Mouse (Mus musculus) brain, adult 2 months (tissue): ENCODE measurements around the gene Slc16a7.
A peak's percentile ranks its signal among the peaks of the same experiment; 100 is the strongest.

Experiments used
- DNase-seq: peaks from one replicate; pipeline ENCODE4 v3.0.0; 2011; ENCODE audit warnings: low read depth, low spot score

The Slc16a7 gene

DNA sequence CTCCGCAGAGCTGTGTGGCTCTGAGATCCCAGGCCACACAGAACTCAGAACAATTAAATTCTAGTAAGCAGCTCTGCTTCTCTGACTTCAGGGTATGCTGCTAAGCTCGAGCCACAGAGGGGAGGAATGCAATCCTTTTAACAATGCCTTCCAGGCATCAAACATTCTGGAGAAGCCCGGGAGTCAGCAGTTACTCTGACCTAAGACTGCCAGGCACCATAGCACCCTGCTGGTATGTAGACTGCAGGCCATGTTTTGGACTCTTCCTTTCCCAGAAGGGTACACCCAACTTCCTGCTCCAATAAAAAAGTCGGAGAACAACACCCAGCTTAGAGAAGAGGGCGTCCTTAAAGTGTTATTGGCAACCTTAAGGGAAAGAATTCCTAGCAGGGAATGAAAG lies 205.1 kb downstream of the Slc16a7 start:
- DNase-seq: no peak

- no peak for DNase-seq
Observed at GRCm38 (mm10) chr10:125182545-125182944, 206.7 kb downstream of the Slc16a7 start.

DNA sequence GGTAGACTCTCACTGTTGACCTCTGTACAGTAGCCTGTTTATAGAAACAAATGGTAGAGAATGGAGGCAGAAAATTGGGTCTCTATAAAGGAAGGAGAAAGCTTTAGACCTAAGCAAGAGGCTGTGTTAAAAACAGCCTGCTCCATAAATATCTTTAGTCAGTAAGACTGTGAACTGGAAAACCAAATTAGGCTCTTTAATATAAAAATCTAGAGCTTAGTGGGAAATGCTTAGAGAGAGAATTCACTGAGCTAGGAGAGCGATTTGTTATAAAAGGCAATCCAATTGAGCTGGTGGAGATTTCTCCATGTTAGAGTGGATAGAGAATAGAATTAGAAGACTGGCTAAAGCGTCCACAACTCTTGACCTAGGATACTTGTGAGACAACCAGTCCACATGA lies 211.5 kb downstream of the Slc16a7 start:
- DNase-seq: peak; percentile 48

- DNase-seq: peak; percentile 33
Observed at GRCm38 (mm10) chr10:125175013-125175650, 214.1 kb downstream of the Slc16a7 start.

DNA sequence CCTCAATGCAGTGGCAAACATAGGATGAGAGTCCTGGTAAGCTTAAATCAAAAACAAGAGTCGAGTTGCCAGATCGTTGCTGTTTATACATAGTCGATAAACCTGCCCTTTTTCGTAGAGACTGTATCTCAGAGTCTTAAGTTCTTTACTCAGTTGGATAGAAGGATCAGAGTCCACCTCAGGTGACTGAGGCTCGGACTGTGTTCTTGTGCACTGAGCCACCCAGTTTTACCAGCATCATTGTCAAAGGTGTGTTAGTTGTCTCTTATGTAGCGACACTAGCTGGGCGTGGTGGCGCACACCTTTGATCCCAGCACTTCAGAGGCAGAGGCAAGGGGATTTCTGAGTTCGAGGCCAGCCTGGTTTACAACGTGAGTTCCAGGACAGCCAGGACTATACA lies 217.6 kb downstream of the Slc16a7 start:
- DNase-seq: no peak

GRCm38 (mm10) chr10:125171154-125171553 lies 218.1 kb downstream of the Slc16a7 start:
- DNase-seq: peak; percentile 29
